In the genomic region with DNA sequence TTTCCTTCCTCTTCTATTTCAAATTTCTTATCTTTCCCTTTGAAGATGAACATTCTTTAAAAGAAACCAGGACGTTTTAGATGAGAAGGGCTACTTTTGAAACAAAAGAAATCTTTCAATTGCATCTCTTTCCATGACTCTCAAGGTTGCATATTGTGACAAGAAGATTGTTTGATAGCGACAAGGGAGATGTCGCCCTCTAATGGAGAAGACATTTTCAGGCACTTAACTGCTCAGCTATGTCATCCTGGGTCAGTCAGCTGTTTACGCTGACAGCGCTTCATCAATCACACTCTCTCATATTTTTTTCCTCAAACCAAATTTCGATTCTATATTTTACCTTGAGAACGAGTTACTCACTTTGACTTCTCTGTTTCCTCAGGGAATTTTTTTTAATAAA, we compare ENCODE assay signal across 8 mouse cellular contexts.
DNase-seq lines count a peak whose midpoint lies in the region; ATAC-seq and TF ChIP-seq lines count a peak whose summit lies in the region.

No protein-coding gene starts in this region.

- WGBS in cerebellum, adult 2 months: 31% methylated on average over 7 of the region's 7 CpGs
- WGBS in bone marrow, adult 2 months: 13% methylated on average over 7 of the region's 7 CpGs

- ATAC-seq in neutrophil, adult 5-6 weeks (ENCODE audit: extremely low read depth, insufficient number of reproducible peaks, low FRiP score, poor library complexity, severe bottlenecking): peak; percentile 79; the same call in 1 of the 2 replicates

- no peak overlapping the region for H3K4me3 ChIP-seq in cerebellum, adult 2 months (replicated peaks; ENCODE audit: insufficient read depth, low read depth, low read length)
- H3K4me3 ChIP-seq in left cerebral cortex, adult 2 months: no peak overlapping the region
- H3K4me3 ChIP-seq in bone marrow, adult 2 months (replicated peaks; ENCODE audit: control insufficient read depth, low read depth, low read length): no peak overlapping the region

- TF ChIP-seq CTCF in cerebellum, adult 2 months (IDR thresholded peaks at IDR 0.05; ENCODE audit: borderline replicate concordance, insufficient read depth, low read depth, low read length): peak; percentile 61; the same call in 1 of the 2 replicates
- peak; percentile 77 for TF ChIP-seq CTCF in left cerebral cortex, adult 2 months (IDR thresholded peaks at IDR 0.05)
- TF ChIP-seq CTCF in bone marrow, adult 2 months (IDR thresholded peaks at IDR 0.05; ENCODE audit: control insufficient read depth, insufficient read depth, low read length): 0 out of 2 replicates have a peak, but pooled peaks have one; percentile 19

- peak in 1 of 2 experiments; percentile 39 for DNase-seq in cerebellum, adult 2 months
- DNase-seq in cerebellum, postnatal 4 days (ENCODE audit: low spot score in 2 of 2): no peak
- DNase-seq in left cerebral cortex, adult 2 months (ENCODE audit: extremely low spot score in 1 of 2, low spot score in 2 of 2): no peak
- no peak for DNase-seq in left cerebral cortex, adult 9 months (ENCODE audit: low spot score in 2 of 2)
- DNase-seq in urinary bladder, adult 2 months (ENCODE audit: low spot score): no peak
- no peak for DNase-seq in cerebellum, postnatal 36 days

- TF ChIP-seq POLR2A in cerebellum, adult 2 months (IDR thresholded peaks at IDR 0.05; ENCODE audit: borderline replicate concordance, insufficient read depth, low read length): no peak
- no peak for TF ChIP-seq POLR2A in bone marrow, adult 2 months (IDR thresholded peaks at IDR 0.05; ENCODE audit: borderline replicate concordance, control insufficient read depth, low read depth, low read length)

- intact Hi-C loops in left cerebral cortex, adult 2 months (cut with DNase I): loop anchor here (5.0 kb wide), 1 partner anchor 243 kb away; no protein-coding TSS in a partner anchor

- H3K27ac ChIP-seq in cerebellum, adult 2 months (ENCODE audit: insufficient read depth, low read length): no peak overlapping the region
- no peak overlapping the region for H3K27ac ChIP-seq in left cerebral cortex, adult 2 months
- H3K27ac ChIP-seq in bone marrow, adult 2 months (ENCODE audit: control insufficient read depth, insufficient read depth, low read depth, low read length, poor library complexity): no peak overlapping the region

- H3K27me3 ChIP-seq in cerebellum, adult 2 months (ENCODE audit: control insufficient read depth, insufficient read depth, low read length): no peaks in the 10 kb centered on the region

- no peaks in the 10 kb centered on the region; the same call in 1 of the 2 replicates for H3K4me1 ChIP-seq in cerebellum, adult 2 months (ENCODE audit: control insufficient read depth, insufficient read depth, low read length)
- no peaks in the 10 kb centered on the region; the same call in 1 of the 2 replicates for H3K4me1 ChIP-seq in bone marrow, adult 2 months (ENCODE audit: control insufficient read depth, insufficient read depth, low read length)

Comparison
In these comparisons a context has a peak if more than half of its experiments do, and no peak if none do; other contexts are left out.
1. CTCF ChIP-seq: peak in every context shown above with its lines; median percentile 77 in left cerebral cortex, adult 2 months; 61 in cerebellum, adult 2 months; 19 in bone marrow, adult 2 months.